Mouse (Mus musculus) R1 (cell line): ENCODE measurements at regions not wholly inside any gene's neighbourhood (a gene's known extent, or its start where the extent isn't known, plus 50 kb on each side); places are given as distances from the start of the nearest gene placed in this dataset.
A peak's percentile ranks its signal among the peaks of the same experiment; 100 is the strongest.
"Not testable (repeated sequence)": the region's sequence is repeated elsewhere in the genome, so short reads cannot be mapped to it uniquely, and the experiment has no call there.

Source experiments
- DNase-seq: peaks from one replicate; pipeline ENCODE4 v3.0.0-alpha.2; 2018; ENCODE audit warnings: low read depth, low spot score

DNA sequence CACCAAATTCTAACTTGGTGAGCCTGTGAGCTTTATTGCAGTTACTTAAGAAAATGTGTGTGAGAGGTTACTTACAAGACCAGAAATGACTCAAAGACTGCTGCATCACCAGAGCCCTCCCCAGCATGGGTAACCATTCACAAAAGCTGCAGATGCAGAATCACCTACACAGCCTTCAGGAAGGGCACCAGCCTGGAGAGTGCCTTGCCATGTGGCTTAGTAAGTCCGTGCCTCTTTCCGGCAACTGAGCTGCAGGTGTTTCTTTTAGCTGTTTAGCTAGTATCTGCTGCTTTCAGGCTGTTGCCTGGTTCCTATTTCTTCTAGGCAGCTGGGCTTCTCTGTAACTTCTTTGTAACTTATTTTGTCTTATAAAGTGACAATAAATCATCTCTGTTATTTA is 213.2 kb upstream of the Stxbp6 start:
- no peak for DNase-seq

DNA sequence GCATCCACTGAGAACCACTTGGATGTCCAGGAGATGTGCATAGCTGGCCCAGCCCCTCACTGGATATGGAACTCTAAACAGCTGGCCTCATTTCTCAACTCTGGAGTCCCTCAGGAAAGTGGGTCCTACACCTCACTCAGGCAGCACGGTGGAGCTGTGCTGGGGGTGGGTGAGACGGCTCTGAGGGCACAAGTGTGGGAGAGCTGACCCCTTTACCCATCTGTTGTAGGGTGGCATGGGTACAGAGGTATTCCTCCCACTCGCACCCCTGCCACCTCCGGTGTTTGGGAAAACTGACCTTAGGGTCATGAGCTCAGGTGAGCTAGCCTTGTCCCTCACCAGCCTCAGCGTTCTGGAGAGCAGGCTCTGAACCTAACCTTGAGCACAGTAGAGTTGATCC is 181.8 kb upstream of the Stxbp6 start:
- no peak for DNase-seq

DNA sequence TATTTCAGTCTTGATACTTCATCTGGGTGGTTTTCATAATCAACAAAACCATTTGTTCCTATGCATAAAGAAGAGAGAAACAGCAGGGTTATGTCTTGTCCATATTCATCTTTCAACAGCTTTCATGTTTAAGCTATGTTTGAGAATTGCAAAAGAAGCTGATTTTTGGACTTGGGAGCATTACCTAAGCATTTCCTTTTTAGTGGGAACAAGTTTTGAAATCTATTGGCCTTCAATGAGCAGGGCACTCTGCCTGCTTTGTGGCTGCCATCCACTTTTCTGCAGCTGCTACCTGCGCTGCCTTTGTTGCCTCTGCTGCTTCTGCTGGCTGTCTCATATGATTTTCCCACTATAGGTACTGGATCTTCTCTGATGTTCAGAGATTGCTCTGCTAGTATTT is 136.6 kb upstream of the Stxbp6 start:
- DNase-seq = no peak

DNA sequence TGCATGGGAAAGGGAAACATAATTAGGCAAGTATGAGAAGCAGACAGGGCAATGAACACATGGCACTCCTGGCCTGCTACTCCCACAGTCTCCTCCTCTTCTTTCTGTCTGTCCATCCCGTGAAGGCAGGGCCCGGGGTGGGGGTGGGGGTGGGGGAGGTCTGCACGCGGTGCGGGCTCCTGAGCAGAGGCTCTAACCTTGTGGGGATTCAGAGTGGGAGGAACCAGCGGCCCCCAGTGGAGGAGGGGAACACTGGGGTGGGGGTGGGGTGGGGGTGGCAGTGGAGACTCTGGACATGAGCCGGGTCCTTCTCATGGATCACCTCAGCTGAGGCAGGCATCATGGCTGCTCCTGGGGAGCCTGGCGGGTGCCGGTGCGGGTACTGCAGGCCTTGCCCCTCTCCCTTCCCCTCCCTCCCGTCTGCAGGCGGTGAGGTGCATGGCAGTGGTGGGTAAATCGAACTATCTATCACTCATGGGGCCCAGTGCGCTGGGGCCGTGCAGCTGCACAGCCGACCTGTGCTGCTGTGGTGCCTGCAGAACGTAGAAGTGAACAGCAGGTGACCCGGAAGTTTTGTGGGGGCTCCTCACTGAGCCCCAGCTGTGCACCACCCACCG is 120.9 kb upstream of the Stxbp6 start:
- peak; percentile 10 for DNase-seq

DNA sequence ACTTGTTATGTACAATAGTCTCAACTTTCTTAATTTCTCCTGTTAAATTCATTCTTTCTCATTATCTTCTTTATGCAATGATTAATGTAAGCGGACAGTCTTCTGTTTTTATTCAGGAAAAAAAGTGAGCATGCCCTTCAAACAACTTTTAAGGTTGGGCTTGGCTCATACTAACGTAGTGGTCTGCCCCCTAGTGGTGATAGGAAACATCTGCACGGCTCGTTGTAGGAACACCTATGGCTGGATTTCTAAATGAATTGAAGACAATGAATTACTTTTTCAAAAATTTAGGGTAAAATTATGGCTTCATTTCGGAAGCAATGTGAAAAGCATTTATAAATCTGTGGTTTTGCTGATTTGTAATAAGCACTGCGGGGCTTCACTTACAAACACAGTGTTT is 112.6 kb upstream of the Stxbp6 start:
- peak; percentile 56 for DNase-seq

DNA sequence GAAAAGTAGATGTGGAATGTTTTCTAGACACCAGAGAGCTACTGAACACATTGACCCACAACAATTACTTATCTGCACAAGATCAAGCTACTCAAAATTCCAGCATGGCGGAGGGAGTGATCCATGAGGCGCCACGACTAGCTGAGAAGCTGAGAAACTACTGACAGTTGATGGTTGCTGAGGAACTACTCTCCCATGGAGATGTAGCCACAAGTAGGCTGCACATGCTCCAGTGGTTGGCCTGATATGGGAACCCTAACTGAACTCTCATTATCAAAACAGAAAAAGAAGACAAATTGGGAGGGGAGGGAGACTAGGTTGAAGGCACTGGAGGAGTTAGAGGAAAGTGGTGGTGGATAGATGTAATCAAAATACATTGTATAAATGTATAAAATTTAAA is 110.0 kb upstream of the Stxbp6 start:
- no peak for DNase-seq

DNA sequence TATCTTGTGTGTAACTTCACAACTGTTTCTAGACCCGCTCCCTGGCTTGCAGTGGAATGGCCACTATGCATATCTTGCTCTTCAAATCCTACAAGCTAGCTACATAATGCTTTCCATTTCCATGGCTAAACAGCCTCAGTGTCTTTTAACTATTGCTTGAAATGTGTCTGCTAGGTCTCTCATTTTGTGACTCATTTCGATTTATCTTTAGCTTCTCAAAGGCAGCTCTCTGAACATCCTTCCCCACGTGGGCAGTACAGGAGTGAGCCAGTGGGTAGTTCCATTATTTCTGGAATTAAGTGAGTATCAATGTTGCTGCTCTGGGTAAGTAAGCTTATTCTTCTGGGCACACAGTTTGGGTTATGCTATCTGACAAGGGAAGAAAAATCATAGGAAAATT is 102.9 kb upstream of the Stxbp6 start:
- DNase-seq = no peak

DNA sequence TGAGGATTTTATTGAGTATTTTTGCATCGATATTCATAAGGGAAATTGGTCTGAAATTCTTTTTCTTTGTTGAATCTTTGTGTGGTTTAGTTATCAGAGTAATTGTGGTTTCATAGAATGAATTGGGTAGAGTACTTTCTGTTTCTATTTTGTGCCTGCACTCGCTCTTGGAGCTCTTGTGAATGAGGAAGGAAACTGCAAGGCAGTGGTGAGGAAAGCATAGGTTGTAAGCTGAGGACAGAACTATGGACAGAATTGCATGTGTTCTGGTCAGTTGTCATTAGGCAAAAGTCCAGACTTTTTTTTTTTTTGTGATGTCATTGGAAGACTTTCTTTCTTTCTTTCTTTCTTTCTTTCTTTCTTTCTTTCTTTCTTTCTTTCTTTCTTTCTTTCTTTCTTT is 100.8 kb upstream of the Stxbp6 start:
- not testable (repeated sequence) for DNase-seq

DNA sequence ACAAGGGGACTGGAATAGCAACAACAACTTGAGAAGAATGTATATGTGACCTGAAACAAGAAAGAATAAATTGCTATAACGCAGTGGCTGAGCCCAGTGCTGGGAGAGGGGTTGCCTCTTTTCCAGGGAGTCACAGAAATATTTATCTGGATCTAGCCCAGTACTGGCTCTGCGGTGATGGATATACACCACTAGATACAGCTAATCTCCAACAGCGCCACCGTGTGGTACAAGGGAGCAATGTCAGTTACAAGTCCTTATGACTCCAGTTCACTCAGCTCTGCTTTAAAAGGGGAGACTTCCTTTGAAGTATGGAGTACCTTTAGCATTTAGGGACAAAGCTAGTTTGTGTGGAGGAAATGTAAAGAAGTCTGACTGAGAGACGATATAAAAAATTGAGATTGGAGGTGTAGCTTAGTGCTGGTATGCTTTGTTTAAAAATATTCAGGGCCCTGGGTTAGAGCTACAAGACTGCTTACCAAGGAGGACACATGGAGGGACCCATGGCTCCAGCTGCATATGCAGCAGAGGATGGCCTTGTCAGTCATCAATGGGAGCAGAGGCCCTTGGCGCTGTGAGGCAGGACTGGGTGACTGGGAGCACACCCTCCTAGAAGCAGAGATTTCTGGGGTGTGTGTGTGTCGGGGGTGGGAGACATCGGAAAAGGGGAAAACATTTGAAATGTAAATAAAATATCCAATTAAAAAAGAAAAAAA is 97.6 kb upstream of the Stxbp6 start:
- peak; percentile 73 for DNase-seq

DNA sequence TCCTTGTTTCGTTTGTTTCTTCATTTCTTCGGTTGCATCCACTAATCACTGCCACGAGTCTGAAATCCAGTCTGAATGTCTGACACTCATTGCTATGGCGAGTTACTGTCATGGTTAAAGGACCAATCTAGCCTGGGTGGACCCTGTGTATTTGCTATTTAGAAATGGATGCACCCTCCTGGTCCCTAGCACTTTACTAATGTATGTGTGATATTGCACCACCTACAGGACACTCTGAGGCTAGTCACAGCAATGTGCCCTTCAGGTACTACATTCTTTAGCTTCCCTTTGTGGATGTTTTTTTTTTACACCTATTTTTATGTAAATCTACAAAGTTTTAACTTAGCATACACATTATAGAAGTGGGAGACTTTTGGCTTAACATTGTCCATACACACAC is 87.5 kb upstream of the Stxbp6 start:
- DNase-seq = peak; percentile 47

DNA sequence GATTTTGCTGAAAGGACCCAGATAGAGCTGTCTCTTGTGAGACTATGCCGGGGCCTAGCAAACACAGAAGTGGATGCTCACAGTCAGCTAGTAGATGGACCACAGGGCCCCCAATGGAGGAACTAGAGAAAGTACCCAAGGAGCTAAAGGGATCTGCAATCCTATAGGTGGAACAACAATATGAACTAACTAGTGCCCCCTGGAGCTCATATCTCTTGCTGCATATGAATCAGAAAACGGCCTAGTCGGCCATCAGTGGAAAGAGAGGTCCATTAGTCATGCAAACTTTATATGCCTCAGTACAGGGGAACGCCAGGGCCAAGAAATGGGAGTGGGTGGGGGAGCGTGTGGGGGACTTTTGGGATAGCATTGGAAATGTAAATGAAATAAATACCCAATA is 87.1 kb upstream of the Stxbp6 start:
- not testable (repeated sequence) for DNase-seq

DNA sequence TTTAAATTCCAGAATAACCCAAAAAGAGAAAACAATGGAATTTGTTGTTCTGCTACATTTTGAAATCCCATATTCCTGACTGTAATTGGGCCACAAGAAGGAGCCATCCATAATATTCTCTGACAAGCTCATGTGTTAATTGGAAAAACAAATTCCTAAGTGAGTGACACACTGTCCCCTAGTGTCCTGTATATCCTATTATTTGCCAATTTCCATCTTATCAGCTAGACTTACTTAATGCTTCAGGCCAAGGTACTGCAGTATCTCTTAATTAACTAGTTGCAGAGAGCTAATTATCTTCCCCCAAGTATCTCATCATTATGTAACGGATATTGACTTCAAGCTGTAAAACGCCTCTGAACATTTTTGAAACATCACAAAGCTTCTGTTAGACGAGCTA is 84.5 kb upstream of the Stxbp6 start:
- no peak for DNase-seq

DNA sequence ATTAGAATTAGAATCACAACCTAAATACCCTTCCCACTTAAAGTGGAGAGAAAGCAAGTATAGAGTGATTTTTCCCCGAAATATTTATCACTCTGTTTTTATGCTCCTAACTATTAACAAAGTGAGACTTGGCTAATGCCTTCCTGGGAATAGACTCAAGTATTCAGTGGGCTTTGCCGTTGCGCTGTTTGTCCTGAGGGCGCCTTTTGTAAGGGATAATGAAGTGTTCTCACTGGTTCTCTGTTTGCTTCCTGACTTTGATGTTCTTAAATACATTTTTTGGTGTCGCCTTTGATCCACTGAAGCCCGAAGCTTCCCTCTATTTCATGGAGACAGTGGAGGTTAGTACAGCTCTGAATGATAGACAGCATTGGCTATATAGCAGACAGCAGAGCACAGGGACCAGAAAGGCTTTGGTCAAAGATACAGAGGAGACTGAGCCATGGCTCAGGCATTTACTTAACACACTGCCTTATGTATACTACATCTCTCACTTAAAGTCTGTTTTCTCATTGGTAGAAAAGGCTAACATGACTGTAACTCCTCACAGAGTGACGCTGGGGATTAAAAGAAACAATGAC is 63.0 kb upstream of the Stxbp6 start:
- no peak for DNase-seq

DNA sequence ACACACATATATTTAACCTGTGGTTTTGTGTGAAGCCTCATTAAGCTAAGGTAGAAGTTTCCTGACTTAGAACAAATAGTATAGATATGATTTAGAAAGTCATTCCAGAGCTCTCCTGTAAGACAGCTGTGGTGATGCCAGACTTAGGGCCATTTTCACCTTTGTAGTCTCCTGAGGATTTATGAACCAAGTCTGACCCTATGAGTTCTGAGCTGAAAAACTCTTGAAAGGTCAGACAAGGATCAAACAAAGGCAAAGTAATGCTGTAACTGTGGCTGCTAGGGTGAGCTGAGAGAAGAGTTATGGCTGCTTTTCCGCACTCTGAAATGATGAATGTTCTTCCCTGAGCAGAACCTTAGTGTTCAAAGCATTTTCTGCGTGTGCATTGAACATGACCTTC is 58.9 kb upstream of the Stxbp6 start:
- no peak for DNase-seq

DNA sequence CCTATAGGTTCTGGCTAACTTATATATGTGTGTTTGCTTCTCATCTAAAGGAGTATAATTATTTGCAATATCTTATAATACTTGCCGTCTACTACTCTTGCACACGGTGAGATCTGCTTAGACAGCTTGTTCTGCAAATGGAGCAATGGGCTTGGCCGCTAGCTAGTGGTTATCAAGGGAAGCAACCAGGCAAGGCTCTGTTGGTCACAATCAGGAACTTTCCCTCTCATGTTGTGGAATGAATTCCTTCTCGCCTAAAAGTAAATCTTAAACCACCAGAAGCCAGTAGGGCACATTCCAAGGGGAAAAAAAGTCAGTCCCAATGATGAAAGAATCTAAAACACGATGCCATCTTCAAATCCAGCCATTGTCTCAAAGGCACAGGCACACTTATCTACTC is 56.6 kb upstream of the Stxbp6 start:
- no peak for DNase-seq

DNA sequence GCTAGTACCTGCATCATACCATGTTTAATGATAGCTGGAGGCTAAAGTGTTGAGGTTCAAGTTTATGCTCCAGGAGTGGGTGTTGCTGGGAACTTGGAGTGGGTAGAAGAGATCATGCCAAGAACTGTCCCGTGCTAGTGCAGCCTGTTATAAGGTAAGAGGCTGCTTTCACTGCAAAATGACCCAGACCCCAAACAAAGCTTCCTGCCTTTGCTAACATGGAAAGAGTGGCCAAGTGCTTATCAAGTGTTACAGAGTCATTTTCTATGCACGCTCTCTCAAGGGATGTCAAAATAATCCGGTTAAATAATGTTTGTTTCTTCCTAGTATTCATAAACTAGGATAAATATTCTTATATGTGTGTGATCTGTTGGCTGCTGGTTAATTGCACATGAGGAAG is 51.4 kb upstream of the Stxbp6 start:
- DNase-seq = no peak
